Mouse (Mus musculus) midbrain, embryonic 15.5 days (tissue): ENCODE data around the gene Mx1. TPM values are rescaled to one million over a fixed set of nuclear protein-coding genes. Genes with fewer than 3 reads are reported as not detected.
A peak's percentile ranks its signal among the peaks of the same experiment; 100 is the strongest.

Experiments used
- ATAC-seq: fragments of 200-750 bp; cut with Nextera tagmentation; replicated peaks from 2 replicates; pipeline ENCODE4 v1.8.0; 2017; ENCODE audit warnings: moderate TSS enrichment
- H3K27ac ChIP-seq: fragments of 300-500 bp; sonication (generic); 2 replicates; pipeline ENCODE4 v1.5.1; 2015; ENCODE audit warnings: mild to moderate bottlenecking, inconsistent platforms
- H3K27me3 ChIP-seq: fragments of 300-500 bp; sonication (generic); replicated peaks from 2 replicates; pipeline ENCODE4 v1.6.1; 2015; ENCODE audit warnings: inconsistent platforms
- H3K36me3 ChIP-seq: fragments of 300-500 bp; sonication (generic); replicated peaks from 2 replicates; pipeline ENCODE4 v1.6.1; 2015; ENCODE audit warnings: inconsistent platforms
- H3K4me1 ChIP-seq: fragments of 300-500 bp; sonication (generic); 2 replicates; pipeline ENCODE4 v1.6.1; 2015; ENCODE audit warnings: inconsistent platforms
- H3K4me2 ChIP-seq: fragments of 300-500 bp; sonication (generic); 2 replicates; pipeline ENCODE4 v1.6.1; 2015; ENCODE audit warnings: inconsistent platforms, mild to moderate bottlenecking, moderate library complexity
- H3K4me3 ChIP-seq: fragments of 300-500 bp; sonication (generic); 2 replicates; pipeline ENCODE4 v1.5.1; 2015; ENCODE audit warnings: mild to moderate bottlenecking, inconsistent platforms
- H3K9ac ChIP-seq: fragments of 300-500 bp; sonication (generic); 2 replicates; pipeline ENCODE4 v1.6.1; 2015; ENCODE audit warnings: mild to moderate bottlenecking, inconsistent platforms
- H3K9me3 ChIP-seq: fragments of 300-500 bp; sonication (generic); 2 replicates; pipeline ENCODE4 v1.6.1; 2016; ENCODE audit warnings: inconsistent platforms
- WGBS: fragments of 180-500 bp; shearing (Covaris S2); methylation state at CpG from one replicate; pipeline ENCODE4 v1.1.7; 2015; ENCODE audit warnings: mixed read lengths; 5-methylcytosine and 5-hydroxymethylcytosine counted together
- polyA plus RNA-seq: library from polyadenylated mRNA; unstranded; fragments of >200 nt; fragmentation: Nextera tagmentation; extraction: Ambion mirVana; gene quantifications from 2 replicates; pipeline ENCODE4 v1.2.1, GENCODE M21; 2015

The Mx1 gene
- polyA plus RNA-seq, 1 experiment from 2014 or later: 0.19 TPM

- no peaks in the 10 kb centered on the region for H3K9me3 ChIP-seq
- H3K36me3 ChIP-seq: no peaks in the 10 kb centered on the region
- H3K4me3 ChIP-seq: no peak overlapping the region
- no peak for ATAC-seq
- H3K9ac ChIP-seq: no peak overlapping the region
- no peak overlapping the region for H3K4me2 ChIP-seq
- H3K27me3 ChIP-seq: no peaks in the 10 kb centered on the region
- 77% methylated on average over 3 of the region's 3 CpGs for WGBS
- H3K27ac ChIP-seq: no peak overlapping the region
- no peaks in the 10 kb centered on the region for H3K4me1 ChIP-seq
Observed at GRCm38 (mm10) chr16:97438191-97438590, 24.5 kb downstream of the Mx1 start.

GRCm38 (mm10) chr16:97437448-97438056 lies 25.2 kb downstream of the Mx1 start:
- Histone ChIP-seq H3K4me3 (no peak overlapping the region), H3K27me3 (no peaks in the 10 kb centered on the region), H3K4me1 (no peaks in the 10 kb centered on the region), H3K9me3 (no peaks in the 10 kb centered on the region), H3K9ac (no peak overlapping the region), H3K27ac (no peak overlapping the region), H3K36me3 (no peaks in the 10 kb centered on the region), H3K4me2 (no peak overlapping the region)
- WGBS: 40% methylated on average over 1 of the region's 1 CpGs
- ATAC-seq: no peak

- H3K4me3 ChIP-seq: no peak overlapping the region
- no peaks in the 10 kb centered on the region for H3K27me3 ChIP-seq
- H3K9ac ChIP-seq: no peak overlapping the region
- H3K4me2 ChIP-seq: no peak overlapping the region
- H3K36me3 ChIP-seq: no peaks in the 10 kb centered on the region
- no peak overlapping the region for H3K27ac ChIP-seq
- WGBS: 80% methylated on average over 2 of the region's 2 CpGs
- no peaks in the 10 kb centered on the region for H3K9me3 ChIP-seq
- ATAC-seq: no peak
- no peaks in the 10 kb centered on the region for H3K4me1 ChIP-seq
Observed at GRCm38 (mm10) chr16:97434206-97434605, 28.5 kb downstream of the Mx1 start.

- Histone ChIP-seq H3K4me1 (no peaks in the 10 kb centered on the region), H3K4me2 (no peak overlapping the region), H3K9ac (no peak overlapping the region), H3K27me3 (no peaks in the 10 kb centered on the region), H3K9me3 (no peaks in the 10 kb centered on the region), H3K27ac (no peak overlapping the region), H3K4me3 (no peak overlapping the region), H3K36me3 (no peaks in the 10 kb centered on the region)
- 89% methylated on average over 4 of the region's 4 CpGs for WGBS
- no peak for ATAC-seq
Observed at GRCm38 (mm10) chr16:97431328-97431727, 31.4 kb downstream of the Mx1 start.

GRCm38 (mm10) chr16:97430091-97430490 lies 32.6 kb downstream of the Mx1 start:
- Histone ChIP-seq H3K4me3 (no peak overlapping the region), H3K27ac (no peak overlapping the region), H3K9me3 (no peaks in the 10 kb centered on the region), H3K9ac (no peak overlapping the region), H3K36me3 (no peaks in the 10 kb centered on the region), H3K27me3 (no peaks in the 10 kb centered on the region), H3K4me2 (no peak overlapping the region), H3K4me1 (no peaks in the 10 kb centered on the region)
- 96% methylated on average over 4 of the region's 4 CpGs for WGBS
- no peak for ATAC-seq

GRCm38 (mm10) chr16:97428026-97428425 lies 34.7 kb downstream of the Mx1 start:
- WGBS: 79% methylated on average over 3 of the region's 3 CpGs
- Histone ChIP-seq H3K9ac (no peak overlapping the region), H3K4me1 (no peaks in the 10 kb centered on the region), H3K9me3 (no peaks in the 10 kb centered on the region), H3K27me3 (no peaks in the 10 kb centered on the region), H3K27ac (no peak overlapping the region), H3K36me3 (no peaks in the 10 kb centered on the region), H3K4me2 (no peak overlapping the region), H3K4me3 (no peak overlapping the region)
- no peak for ATAC-seq

GRCm38 (mm10) chr16:97423627-97424026 lies 39.1 kb downstream of the Mx1 start:
- Histone ChIP-seq H3K4me3 (no peak overlapping the region), H3K27me3 (no peaks in the 10 kb centered on the region), H3K9ac (no peak overlapping the region), H3K4me1 (no peaks in the 10 kb centered on the region), H3K36me3 (no peaks in the 10 kb centered on the region), H3K9me3 (no peaks in the 10 kb centered on the region), H3K27ac (no peak overlapping the region), H3K4me2 (no peak overlapping the region)
- WGBS: 64% methylated on average over 1 of the region's 1 CpGs
- ATAC-seq: no peak

- Histone ChIP-seq H3K4me3 (no peak overlapping the region), H3K4me2 (no peak overlapping the region), H3K9ac (no peak overlapping the region), H3K36me3 (no peaks in the 10 kb centered on the region), H3K27ac (no peak overlapping the region), H3K4me1 (no peaks in the 10 kb centered on the region; the same call in 1 of the 2 replicates), H3K27me3 (no peaks in the 10 kb centered on the region), H3K9me3 (no peaks in the 10 kb centered on the region)
- 89% methylated on average over 6 of the region's 6 CpGs for WGBS
- ATAC-seq: no peak
Observed at GRCm38 (mm10) chr16:97421671-97422070, 41.0 kb downstream of the Mx1 start.

- no peak overlapping the region for H3K4me3 ChIP-seq
- H3K4me2 ChIP-seq: no peak overlapping the region
- WGBS: 91% methylated on average over 6 of the region's 6 CpGs
- no peaks in the 10 kb centered on the region for H3K9me3 ChIP-seq
- H3K36me3 ChIP-seq: no peaks in the 10 kb centered on the region
- ATAC-seq: no peak
- no peaks in the 10 kb centered on the region; the same call in 1 of the 2 replicates for H3K4me1 ChIP-seq
- no peak overlapping the region for H3K27ac ChIP-seq
- no peak overlapping the region for H3K9ac ChIP-seq
- H3K27me3 ChIP-seq: no peaks in the 10 kb centered on the region
Observed at GRCm38 (mm10) chr16:97418749-97419453, 43.8 kb downstream of the Mx1 start.

- H3K9ac ChIP-seq: no peak overlapping the region
- 20% methylated on average over 4 of the region's 4 CpGs for WGBS
- ATAC-seq: peak; percentile 70
- no peaks in the 10 kb centered on the region for H3K9me3 ChIP-seq
- H3K36me3 ChIP-seq: no peaks in the 10 kb centered on the region
- no peak overlapping the region for H3K27ac ChIP-seq
- no peaks in the 10 kb centered on the region for H3K27me3 ChIP-seq
- no peaks in the 10 kb centered on the region; the same call in 1 of the 2 replicates for H3K4me1 ChIP-seq
- H3K4me2 ChIP-seq: no peak overlapping the region
- no peak overlapping the region for H3K4me3 ChIP-seq
Observed at GRCm38 (mm10) chr16:97417896-97418542, 44.7 kb downstream of the Mx1 start.

GRCm38 (mm10) chr16:97405476-97406012 lies 57.2 kb downstream of the Mx1 start:
- Histone ChIP-seq H3K4me2 (no peak overlapping the region), H3K4me1 (no peaks in the 10 kb centered on the region), H3K9ac (no peak overlapping the region), H3K27ac (no peak overlapping the region), H3K27me3 (no peaks in the 10 kb centered on the region), H3K36me3 (no peaks in the 10 kb centered on the region), H3K4me3 (no peak overlapping the region), H3K9me3 (no peaks in the 10 kb centered on the region)
- ATAC-seq: no peak
- 93% methylated on average over 5 of the region's 5 CpGs for WGBS

- no peak overlapping the region for H3K4me2 ChIP-seq
- WGBS: 33% methylated on average over 4 of the region's 4 CpGs
- H3K4me3 ChIP-seq: no peak overlapping the region
- no peaks in the 10 kb centered on the region for H3K27me3 ChIP-seq
- H3K36me3 ChIP-seq: no peaks in the 10 kb centered on the region
- no peaks in the 10 kb centered on the region for H3K9me3 ChIP-seq
- H3K27ac ChIP-seq: no peak overlapping the region
- ATAC-seq: peak; percentile 73; the same call in 1 of the 2 replicates
- H3K4me1 ChIP-seq: no peaks in the 10 kb centered on the region
- no peak overlapping the region for H3K9ac ChIP-seq
Observed at GRCm38 (mm10) chr16:97402213-97402785, 60.4 kb downstream of the Mx1 start.
